Mouse (Mus musculus) adrenal gland, postnatal 10 days (tissue): ENCODE measurements around the gene AA467197. TPM values are rescaled to one million over a fixed set of nuclear protein-coding genes. Genes with fewer than 3 reads are reported as not detected.

ENCODE experiments used
- microRNA-seq: library from miRNA; unstranded; fragments of <30 nt; microRNA quantifications from one replicate; pipeline ENCODE4 v1.2.0, GENCODE M21; 2021
- total RNA-seq, 2 experiments: library from RNA; stranded (reverse); gene quantifications; 2 replicates each; pipeline ENCODE4 v1.2.3; 2021

The AA467197 gene
- total RNA-seq, 2 experiments from 2014 or later, result 0.79 to 1.3 TPM

Small RNA genes lying within 50 kb of the gene (microRNA-seq; reads per million reads assigned to microRNA genes)
- gene Mir147, result 5.1 reads per million, percentile 5 among the genes with 10 or more reads in this experiment

Other genes with a start within 250 kb of the AA467197 start
- 10 to 100 TPM; 10.8 to 16.3 TPM for gene Slc28a2, start 210.5 kb upstream of the AA467197 start, total RNA-seq
- gene Gm14085, start 152.0 kb upstream of the AA467197 start, total RNA-seq, result under 1 TPM; 0.67 to 0.69 TPM
- 10 to 100 TPM; 12.5 to 16.5 TPM for gene Gatm, start 25.7 kb upstream of the AA467197 start, total RNA-seq
- gene Slc30a4, start 65.7 kb downstream of the AA467197 start, total RNA-seq, result 10 to 100 TPM; 22.9 to 23.9 TPM
- 10 to 100 TPM; 21.8 to 27.6 TPM for gene Bloc1s6, start 101.5 kb downstream of the AA467197 start, total RNA-seq
- 10 to 100 TPM; 45.4 to 59.1 TPM for gene Sqor, start 128.3 kb downstream of the AA467197 start, total RNA-seq